Mouse (Mus musculus): ENCODE results near the gene Zfp472.

The Zfp472 gene

DNA sequence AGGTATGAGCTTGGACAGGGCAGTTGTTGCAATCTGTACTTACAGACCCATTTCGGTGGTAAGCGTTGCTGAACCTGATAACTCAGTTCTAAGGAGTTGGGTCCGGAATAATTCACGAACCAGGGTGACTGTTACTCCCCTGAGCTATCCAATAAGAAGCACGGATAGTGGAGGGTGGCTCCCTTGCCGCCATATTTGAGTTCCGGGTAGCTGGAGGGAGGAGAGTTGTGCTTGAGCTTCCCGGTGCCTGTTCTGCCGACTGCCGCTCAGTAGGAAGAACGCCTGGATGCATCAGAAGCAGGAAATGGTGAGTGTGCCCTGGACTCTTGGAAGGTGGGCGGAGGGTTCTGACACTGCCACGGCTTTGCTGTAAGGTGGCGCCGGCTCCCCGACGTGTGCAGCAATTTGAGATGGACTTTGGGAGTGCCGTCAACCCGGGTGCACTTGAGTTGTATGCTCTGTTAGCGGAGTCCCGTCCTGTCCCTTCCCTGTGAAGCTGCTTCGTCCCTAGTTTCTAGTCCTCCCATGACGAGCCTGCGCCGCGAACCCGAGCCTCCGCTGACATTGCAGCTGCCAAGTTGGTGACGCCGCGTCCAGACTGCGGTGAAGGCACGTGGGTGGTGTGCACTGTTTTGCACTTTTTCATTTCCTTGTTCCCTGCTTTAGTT lies at the start of gene Zfp472:
Gene Zfp472, plus strand, starts transcription at position 192 of the 668 bp plus-strand sequence.
- peak; percentile 95 to 96 for DNase-seq (ENCODE audit: low spot score in 2 of 2)

GRCm38 (mm10) chr17:32916075-32916474 lies 49.5 kb upstream of the Zfp472 start:
- DNase-seq (ENCODE audit: low spot score in 2 of 2) = no peak

DNA sequence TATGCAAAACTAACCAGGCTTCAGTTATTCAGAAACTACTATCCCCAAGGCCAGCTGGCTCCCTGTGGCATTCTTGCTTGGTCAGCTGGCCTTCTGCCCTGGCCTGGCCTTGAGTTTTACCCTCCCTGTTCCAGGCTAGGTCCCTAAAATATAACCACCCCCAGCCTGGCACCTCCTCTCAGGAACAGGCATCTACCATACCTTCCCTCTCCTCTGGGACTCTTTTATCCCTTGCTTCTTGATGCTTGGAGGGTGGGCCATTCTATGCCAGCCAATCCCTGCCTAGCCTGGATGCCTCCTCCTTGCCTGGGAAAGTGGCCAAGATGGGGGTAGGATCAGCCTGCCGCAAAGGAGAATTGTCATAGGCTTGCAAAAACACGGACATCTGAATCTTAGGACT lies 48.5 kb upstream of the Zfp472 start, which contains the start of gene Cyp4f14:
Gene Cyp4f14, minus strand, starts transcription at position 212 of the 400 bp plus-strand sequence.
- DNase-seq (ENCODE audit: low spot score in 2 of 2) = peak; percentile 24 to 32

DNA sequence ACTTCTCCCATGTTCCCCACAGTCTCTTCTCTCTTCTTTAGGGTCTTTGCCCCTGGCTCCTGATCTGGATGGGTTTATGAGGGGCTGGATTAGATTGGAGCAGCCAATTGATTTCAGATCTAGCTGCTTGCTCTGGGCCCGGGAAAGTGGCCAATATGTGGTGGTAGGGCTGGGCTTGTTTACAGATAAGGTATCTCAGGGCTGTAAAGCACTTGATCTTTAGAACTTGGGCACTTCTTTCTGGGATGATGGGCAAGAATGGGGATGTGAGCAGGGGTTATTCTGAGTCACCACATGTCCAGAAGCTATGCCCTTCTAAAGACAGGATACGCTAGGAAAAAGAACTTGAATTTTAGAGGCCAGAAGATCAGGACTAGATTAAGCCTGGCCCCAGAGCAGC lies 46.5 kb upstream of the Zfp472 start:
- DNase-seq (ENCODE audit: low spot score in 2 of 2) = no peak

DNA sequence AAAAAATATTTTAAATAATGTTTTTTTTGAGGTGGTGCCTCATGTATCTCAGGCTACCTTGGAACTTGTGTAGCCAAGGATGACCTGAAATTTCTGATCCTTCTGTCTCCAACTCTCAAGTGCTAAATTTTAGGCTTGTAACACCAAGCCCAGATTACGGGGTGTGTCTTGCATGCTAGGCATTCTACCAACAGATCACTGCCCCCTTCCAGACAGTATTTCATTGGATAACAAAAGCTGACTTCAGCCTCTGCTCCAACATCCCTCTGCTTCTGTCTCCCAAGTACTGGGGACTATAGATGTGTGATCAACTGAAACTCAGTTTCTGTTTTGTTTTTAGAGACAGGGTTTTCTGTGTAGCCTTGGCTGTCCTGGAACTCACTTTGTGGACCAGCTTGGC lies 41.9 kb upstream of the Zfp472 start:
- no peak for DNase-seq (ENCODE audit: low spot score in 2 of 2)

GRCm38 (mm10) chr17:32924658-32925312 lies 40.8 kb upstream of the Zfp472 start:
- DNase-seq (ENCODE audit: low spot score in 2 of 2) = peak; percentile 75 to 76

- no peak for DNase-seq (ENCODE audit: low spot score in 2 of 2)
Observed at GRCm38 (mm10) chr17:32927803-32928202, 37.8 kb upstream of the Zfp472 start.

DNA sequence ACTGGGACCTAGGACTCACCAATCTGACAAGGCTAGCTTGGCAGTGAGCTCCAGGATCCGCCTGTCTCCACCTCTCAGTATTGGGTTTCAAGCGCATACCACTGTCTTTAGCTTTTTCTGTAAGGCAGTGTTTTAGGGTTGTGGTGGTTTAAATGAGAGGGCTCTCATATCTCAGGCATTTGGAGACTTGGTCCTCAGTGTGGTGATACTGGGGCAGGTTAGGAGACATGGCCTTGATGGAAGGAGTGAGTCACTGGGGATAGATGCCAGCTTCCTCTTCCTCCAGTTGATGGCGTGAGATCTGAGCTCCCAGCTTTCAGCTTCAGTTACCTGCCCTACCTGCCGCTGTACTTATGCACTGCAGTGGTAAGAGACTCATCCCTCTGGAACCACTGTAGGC lies 25.8 kb upstream of the Zfp472 start:
- DNase-seq (ENCODE audit: low spot score in 2 of 2) = no peak

- no peak for DNase-seq (ENCODE audit: low spot score in 2 of 2)
Observed at GRCm38 (mm10) chr17:32943661-32944060, 22.0 kb upstream of the Zfp472 start.

DNA sequence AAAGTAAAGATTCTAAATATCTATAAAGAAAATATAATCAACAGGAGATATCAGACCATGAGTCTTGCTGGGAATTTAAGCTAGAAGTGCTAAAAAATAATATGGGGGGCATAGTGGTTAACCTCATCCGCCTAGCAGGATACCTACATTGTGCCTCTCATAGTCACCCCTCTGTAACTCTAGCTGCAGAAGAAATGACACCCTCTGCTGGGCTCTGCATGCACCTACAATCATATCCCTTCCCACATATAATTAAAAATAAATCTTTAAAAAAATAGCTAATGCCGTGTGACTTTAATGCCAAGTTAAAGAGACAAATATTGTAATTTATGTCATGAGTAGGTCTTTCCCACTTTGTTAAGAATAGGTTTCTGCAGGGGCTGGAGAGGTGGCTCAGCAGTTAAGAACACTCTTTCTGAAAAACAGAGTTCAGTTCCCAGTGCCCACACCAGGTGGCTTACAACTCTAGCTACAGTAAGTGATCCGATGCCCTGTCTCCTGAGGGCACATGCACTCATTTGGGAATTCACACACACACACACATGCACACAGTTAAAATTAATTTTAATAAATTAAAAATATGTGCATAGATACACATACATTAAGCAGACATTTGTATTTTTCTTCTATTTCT lies 21.1 kb upstream of the Zfp472 start:
- DNase-seq (ENCODE audit: low spot score in 2 of 2) = no peak

DNA sequence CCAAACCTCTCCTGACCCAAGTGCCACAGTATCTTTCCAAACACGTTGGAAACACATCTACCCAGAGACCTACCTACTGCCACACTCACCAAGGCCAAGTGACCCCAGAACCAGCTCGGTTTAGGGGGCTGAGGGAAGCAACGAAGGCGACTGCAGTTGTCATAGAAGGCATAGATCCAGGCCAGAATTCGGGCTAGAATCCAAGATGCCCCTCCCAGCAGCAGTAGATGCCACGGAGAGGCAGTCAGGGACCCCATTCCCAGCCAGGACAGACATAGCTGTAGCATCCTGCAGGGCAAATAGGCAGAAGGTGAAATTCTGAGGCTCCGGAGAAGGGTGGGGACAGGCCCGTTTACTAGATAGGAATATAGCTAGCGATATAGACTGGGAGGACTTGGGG lies 18.9 kb upstream of the Zfp472 start:
- DNase-seq (ENCODE audit: low spot score in 2 of 2) = peak in 1 of 2 experiments; percentile 4

DNA sequence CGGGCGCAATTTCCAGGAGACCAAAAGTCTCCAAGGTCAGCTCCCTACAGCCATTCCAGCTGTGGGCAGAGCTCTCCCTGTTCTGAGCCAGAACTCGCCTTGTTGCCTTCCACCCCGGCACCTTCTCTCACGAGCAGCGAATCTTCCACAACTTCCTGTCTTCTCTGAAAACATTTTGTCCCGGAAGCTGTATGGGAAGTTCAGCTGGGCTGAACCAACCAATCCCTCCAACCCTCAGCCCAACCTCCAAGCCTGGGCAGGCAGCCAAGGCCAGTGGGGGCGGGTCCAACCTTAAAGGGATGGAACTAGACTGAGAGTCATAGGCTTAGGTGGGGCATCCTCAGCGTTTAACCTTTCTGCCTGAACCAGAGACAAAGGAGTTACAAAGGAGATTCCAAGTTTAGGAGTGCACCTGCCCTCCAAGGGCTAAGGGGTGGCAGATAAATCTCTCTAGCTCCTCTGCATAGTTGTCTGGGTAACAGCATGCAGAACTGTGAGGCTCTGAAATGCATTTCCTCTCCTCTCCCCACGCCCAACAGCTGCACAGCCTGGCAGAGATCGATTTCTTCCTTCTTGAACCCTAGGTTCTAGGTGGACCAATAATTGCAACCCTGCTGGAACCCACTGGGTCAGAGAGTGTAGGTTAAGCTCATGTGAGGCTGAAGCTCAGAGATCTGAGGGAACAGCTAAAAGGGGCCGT lies 18.2 kb upstream of the Zfp472 start, which contains the start of gene Cyp4f13:
Gene Cyp4f13, minus strand, starts transcription at position 188 of the 700 bp plus-strand sequence.
- DNase-seq (ENCODE audit: low spot score in 2 of 2) = peak; percentile 98

GRCm38 (mm10) chr17:32950136-32950535 lies 15.5 kb upstream of the Zfp472 start:
- DNase-seq (ENCODE audit: low spot score in 2 of 2) = no peak

GRCm38 (mm10) chr17:32951006-32951405 lies 14.6 kb upstream of the Zfp472 start:
- no peak for DNase-seq (ENCODE audit: low spot score in 2 of 2)

- peak; percentile 52 to 67 for DNase-seq (ENCODE audit: low spot score in 2 of 2)
Observed at GRCm38 (mm10) chr17:32951441-32951840, 14.2 kb upstream of the Zfp472 start.

GRCm38 (mm10) chr17:32965253-32965622 lies 376 bp upstream of the Zfp472 start:
- no peak for DNase-seq (ENCODE audit: low spot score in 2 of 2)

DNA sequence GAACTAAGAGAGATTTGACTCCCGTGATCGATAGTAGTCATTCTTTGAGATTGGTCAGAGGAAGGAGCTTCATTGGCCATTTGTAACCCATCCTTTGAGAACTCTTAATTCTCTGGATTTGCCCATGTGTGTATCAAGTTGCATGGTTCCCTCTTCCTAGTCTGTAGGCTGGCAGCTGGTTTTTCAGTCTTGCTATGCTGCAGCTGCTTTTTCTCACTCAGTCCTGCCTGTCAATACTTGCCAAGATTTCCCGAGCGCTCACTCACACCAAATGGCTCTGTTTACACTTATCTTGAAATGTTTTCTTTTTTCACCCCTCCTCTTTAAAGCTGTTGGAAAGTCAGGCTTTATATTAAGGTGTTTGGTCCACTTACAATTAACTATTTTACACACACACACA lies 15.7 kb downstream of the Zfp472 start:
- no peak for DNase-seq (ENCODE audit: low spot score in 2 of 2)

DNA sequence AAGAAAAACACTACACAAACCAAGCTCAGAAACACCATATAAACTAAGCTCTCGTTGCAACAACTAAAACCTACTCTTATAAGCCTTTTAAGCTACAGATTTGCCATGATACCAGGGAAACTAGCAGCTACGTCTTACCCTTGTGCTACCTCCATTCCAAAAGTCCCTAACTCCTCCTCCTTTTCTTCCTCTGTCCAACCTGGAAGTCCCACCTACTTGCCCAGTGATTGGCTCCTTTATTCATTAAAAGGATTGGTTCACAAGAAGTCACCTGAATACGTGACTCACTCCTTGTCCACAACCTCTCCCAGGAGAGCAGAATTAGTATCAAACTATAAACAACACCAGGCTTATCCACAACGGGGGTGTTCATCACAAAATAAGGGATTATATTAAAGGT lies 20.7 kb downstream of the Zfp472 start:
- no peak for DNase-seq (ENCODE audit: low spot score in 2 of 2)

- DNase-seq (ENCODE audit: low spot score in 2 of 2) = no peak
Observed at GRCm38 (mm10) chr17:32991965-32992698, 26.5 kb downstream of the Zfp472 start.

DNA sequence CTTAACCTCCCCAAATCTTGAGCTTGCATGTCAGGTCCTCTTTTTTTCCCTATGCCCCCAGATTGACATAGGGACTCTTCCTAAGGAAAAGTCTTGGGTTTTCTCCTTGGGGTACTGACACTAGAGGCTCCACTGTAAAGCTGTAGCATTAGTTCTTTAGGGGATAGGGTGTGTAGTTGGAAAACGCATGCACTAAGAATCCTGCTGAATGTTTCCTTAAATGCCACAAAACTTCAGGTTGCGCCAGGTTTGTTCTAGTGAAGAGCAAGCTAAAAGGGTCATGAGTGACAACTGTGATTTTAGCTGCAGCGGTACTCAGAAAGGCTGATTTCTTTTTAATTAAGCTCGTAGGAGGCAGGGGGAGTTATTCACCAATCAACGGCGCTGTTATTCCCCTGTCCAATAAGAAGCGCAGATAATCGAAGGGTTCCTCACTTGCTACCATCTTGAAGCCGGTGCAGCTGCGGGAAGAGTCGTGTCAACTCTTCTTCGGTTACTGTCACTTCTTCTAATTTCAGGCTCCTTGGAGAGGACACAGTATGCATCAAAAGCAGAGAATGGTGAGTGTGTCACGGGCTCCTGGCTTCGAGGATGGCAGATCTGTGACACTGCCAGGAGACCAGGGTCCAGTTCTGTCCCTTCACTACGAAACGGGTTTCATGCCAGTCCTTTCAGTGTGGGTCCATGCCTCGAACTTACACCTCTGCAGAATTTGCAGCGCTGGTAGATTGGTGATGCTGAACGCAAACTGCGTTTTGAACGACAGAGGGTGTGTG lies 27.3 kb downstream of the Zfp472 start, which contains the start of gene Zfp952:
Gene Zfp952, plus strand, starts transcription at position 431 of the 776 bp plus-strand sequence.
- peak; percentile 94 to 98 for DNase-seq (ENCODE audit: low spot score in 2 of 2)

DNA sequence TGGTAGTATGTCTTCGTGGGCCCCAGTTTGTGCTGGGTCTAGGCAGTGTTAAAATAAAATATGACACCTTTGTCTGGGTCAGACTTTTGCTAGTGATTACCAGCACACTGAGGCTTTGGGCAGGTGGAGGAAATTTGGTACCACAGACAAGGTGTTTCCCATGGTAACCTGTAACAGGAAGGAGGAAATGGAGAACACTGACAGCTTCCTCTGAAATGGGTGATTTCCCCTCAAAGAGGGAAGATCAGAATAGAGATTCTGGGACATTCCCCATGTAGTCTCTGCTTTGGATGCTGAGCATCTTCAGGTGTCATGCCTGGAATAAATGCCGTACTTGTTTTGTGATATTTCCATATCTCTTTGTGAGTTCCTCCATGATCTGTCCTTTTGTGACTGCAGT lies 32.9 kb downstream of the Zfp472 start:
- DNase-seq (ENCODE audit: low spot score in 2 of 2) = no peak

All from heart, adult 9 months (tissue).